Mouse (Mus musculus) C2C12 (cell line): ENCODE results near the gene Naaladl2. TPM values are rescaled to one million over a fixed set of nuclear protein-coding genes. Genes with fewer than 3 reads are reported as not detected.

Experiments
- H3K27me3 ChIP-seq: one replicate; pipeline ENCODE4 v1.6.1; 2011; ENCODE audit not compliant: control insufficient read depth, insufficient read depth, insufficient read length
- H3K36me3 ChIP-seq: one replicate; pipeline ENCODE4 v1.6.1; 2011; ENCODE audit not compliant: control insufficient read depth, insufficient read depth
- H3K4me3 ChIP-seq: one replicate; pipeline ENCODE4 v1.5.1; 2011; ENCODE audit warnings: mild to moderate bottlenecking, control low read depth; ENCODE audit not compliant: poor library complexity, insufficient read depth, severe bottlenecking
- H3K79me2 ChIP-seq: one replicate; pipeline ENCODE4 v1.6.1; 2011; ENCODE audit not compliant: control insufficient read depth, insufficient read depth
- H3K79me3 ChIP-seq: one replicate; pipeline ENCODE4 v1.6.1; 2011; ENCODE audit warnings: low read depth, control low read depth
- H3ac ChIP-seq: one replicate; pipeline ENCODE3; 2011; ENCODE audit warnings: low read depth; ENCODE audit not compliant: control insufficient read depth, insufficient read length
- CEBPB ChIP-seq: IDR thresholded peaks from one replicate; pipeline ENCODE4 v1.6.1; 2011; ENCODE audit warnings: low read depth, mild to moderate bottlenecking, control low read depth, moderate library complexity
- CTCF ChIP-seq: IDR thresholded peaks from one replicate; pipeline ENCODE4 v1.5.1; 2011; ENCODE audit not compliant: control insufficient read depth, insufficient read depth, insufficient read length
- FOSL1 ChIP-seq: IDR thresholded peaks from one replicate; pipeline ENCODE4 v1.8.0; 2011; ENCODE audit warnings: mild to moderate bottlenecking, low read length; ENCODE audit not compliant: poor library complexity, insufficient read depth, severe bottlenecking
- MAX ChIP-seq: IDR thresholded peaks from one replicate; pipeline ENCODE4 v1.6.1; 2011; ENCODE audit warnings: mild to moderate bottlenecking, control low read depth
- MYOD1 ChIP-seq: IDR thresholded peaks from one replicate; pipeline ENCODE4 v1.6.1; 2011; ENCODE audit warnings: low read depth; ENCODE audit not compliant: control insufficient read depth, insufficient read length
- MYOG ChIP-seq: IDR thresholded peaks from one replicate; pipeline ENCODE4 v1.6.1; 2011; ENCODE audit not compliant: control insufficient read depth, insufficient read length; ENCODE audit errors: extremely low read depth
- USF1 ChIP-seq: IDR thresholded peaks from one replicate; pipeline ENCODE4 v1.6.1; 2011; ENCODE audit warnings: low read depth, mild to moderate bottlenecking, control low read depth, moderate library complexity
- polyA plus RNA-seq: library from polyadenylated mRNA; unstranded; fragments of >200 nt; fragmentation: generic; extraction: Trizol; gene quantifications from one replicate; pipeline ENCODE4 v1.2.1, GENCODE M21; 2012; ENCODE audit warnings: missing spikeins

The Naaladl2 gene
- polyA plus RNA-seq, 1 experiment = not detected

GRCm38 (mm10) chr3:25131848-25132247 is 12.2 kb downstream of the Naaladl2 start:
- Histone ChIP-seq H3K79me3 (no peaks in the 10 kb centered on the region), H3K36me3 (no peaks in the 10 kb centered on the region), H3ac (no peak overlapping the region), H3K27me3 (no peaks in the 10 kb centered on the region), H3K79me2 (no peaks in the 10 kb centered on the region), H3K4me3 (no peak overlapping the region)
- no peak for TF ChIP-seq FOSL1
- TF ChIP-seq USF1 = no peak
- TF ChIP-seq MAX = no peak
- no peak for TF ChIP-seq CTCF
- no peak for TF ChIP-seq CEBPB
- no peak for TF ChIP-seq MYOG
- no peak for TF ChIP-seq MYOD1

DNA sequence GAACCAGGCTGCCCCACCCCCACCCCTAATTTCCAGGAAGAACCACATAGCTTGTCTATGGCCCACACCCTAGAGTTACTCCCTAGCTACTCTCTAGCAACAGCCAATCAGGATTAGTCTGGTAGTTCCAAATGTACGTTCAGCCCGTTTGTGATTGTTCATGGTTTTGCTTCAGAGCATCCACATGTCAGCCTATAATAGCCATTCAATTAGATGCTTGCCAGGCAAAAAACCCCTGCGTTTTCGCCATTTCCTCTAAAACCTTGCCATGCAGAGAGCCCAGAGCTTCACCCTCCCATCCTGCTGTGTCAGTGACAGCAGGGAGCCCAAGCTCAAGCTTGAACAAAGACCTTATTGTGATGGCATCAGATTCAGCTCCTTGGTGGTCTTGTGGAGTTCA is 16.2 kb downstream of the Naaladl2 start:
- Histone ChIP-seq H3K79me3 (no peaks in the 10 kb centered on the region), H3ac (no peak overlapping the region), H3K4me3 (no peak overlapping the region), H3K27me3 (no peaks in the 10 kb centered on the region), H3K36me3 (no peaks in the 10 kb centered on the region), H3K79me2 (no peaks in the 10 kb centered on the region)
- TF ChIP-seq FOSL1 = no peak
- TF ChIP-seq CEBPB = no peak
- TF ChIP-seq MAX = no peak
- TF ChIP-seq MYOD1 = no peak
- no peak for TF ChIP-seq MYOG

GRCm38 (mm10) chr3:25124919-25125846 is 18.9 kb downstream of the Naaladl2 start:
- Histone ChIP-seq H3K4me3 (no peak overlapping the region), H3K27me3 (no peaks in the 10 kb centered on the region), H3K36me3 (no peaks in the 10 kb centered on the region), H3K79me3 (no peaks in the 10 kb centered on the region), H3K79me2 (no peaks in the 10 kb centered on the region), H3ac (no peak overlapping the region)
- TF ChIP-seq MYOG = no peak
- TF ChIP-seq USF1 = no peak
- no peak for TF ChIP-seq MAX
- TF ChIP-seq FOSL1 = no peak
- no peak for TF ChIP-seq CTCF
- TF ChIP-seq CEBPB = no peak
- TF ChIP-seq MYOD1 = no peak

GRCm38 (mm10) chr3:25113107-25113506 is 31.0 kb downstream of the Naaladl2 start:
- H3K79me3 ChIP-seq = no peaks in the 10 kb centered on the region
- no peaks in the 10 kb centered on the region for H3K27me3 ChIP-seq
- TF ChIP-seq MAX (no peak), MYOD1 (no peak), FOSL1 (no peak), USF1 (no peak), CTCF (no peak), MYOG (no peak)
- no peaks in the 10 kb centered on the region for H3K79me2 ChIP-seq
- H3ac ChIP-seq = no peak overlapping the region
- no peak overlapping the region for H3K4me3 ChIP-seq
- no peaks in the 10 kb centered on the region for H3K36me3 ChIP-seq

- H3ac ChIP-seq = no peak overlapping the region
- H3K4me3 ChIP-seq = no peak overlapping the region
- H3K27me3 ChIP-seq = no peaks in the 10 kb centered on the region
- no peaks in the 10 kb centered on the region for H3K36me3 ChIP-seq
- no peaks in the 10 kb centered on the region for H3K79me2 ChIP-seq
- TF ChIP-seq FOSL1 (no peak), MYOG (no peak), CEBPB (no peak), CTCF (no peak), USF1 (no peak)
- H3K79me3 ChIP-seq = no peaks in the 10 kb centered on the region
Observed at GRCm38 (mm10) chr3:25108997-25109396, 35.1 kb downstream of the Naaladl2 start.
